Mouse (Mus musculus) myocyte (in vitro differentiated cells): ENCODE measurements around the gene Amz2. TPM values are rescaled to one million over a fixed set of nuclear protein-coding genes. Genes with fewer than 3 reads are reported as not detected.

ENCODE experiments used
- H3K27me3 ChIP-seq: one replicate; pipeline ENCODE4 v1.6.1; 2011; ENCODE audit not compliant: control insufficient read depth, insufficient read depth, insufficient read length
- H3K36me3 ChIP-seq: one replicate; pipeline ENCODE4 v1.6.1; 2011; ENCODE audit not compliant: control insufficient read depth, insufficient read depth
- H3K4me2 ChIP-seq: one replicate; pipeline ENCODE4 v1.6.1; 2011; ENCODE audit warnings: low read depth, control low read depth
- H3K4me3 ChIP-seq: one replicate; pipeline ENCODE4 v1.5.1; 2011; ENCODE audit warnings: mild to moderate bottlenecking, control low read depth, moderate library complexity
- H3K79me2 ChIP-seq: one replicate; pipeline ENCODE4 v1.6.1; 2011; ENCODE audit not compliant: control insufficient read depth, insufficient read depth
- H3ac ChIP-seq: one replicate; pipeline ENCODE4 v1.6.1; 2011; ENCODE audit not compliant: control insufficient read depth, insufficient read length
- CEBPB ChIP-seq: IDR thresholded peaks from 2 replicates; pipeline ENCODE4 v1.6.1; 2011; ENCODE audit warnings: mild to moderate bottlenecking, moderate library complexity; ENCODE audit not compliant: poor library complexity, insufficient read depth, severe bottlenecking
- E2F4 ChIP-seq: IDR thresholded peaks from one replicate; pipeline ENCODE4 v1.6.1; 2011; ENCODE audit warnings: mild to moderate bottlenecking, control low read depth, moderate library complexity; ENCODE audit not compliant: insufficient read depth
- MAX ChIP-seq: IDR thresholded peaks from one replicate; pipeline ENCODE4 v1.6.1; 2011; ENCODE audit warnings: low read depth, mild to moderate bottlenecking, control low read depth
- MYOD1 ChIP-seq, 3 experiments: IDR thresholded peaks; one replicate each; pipeline ENCODE4 v1.6.1; 2011; ENCODE audit warnings: control low read depth in 2 of 3, low read depth in 2 of 3, mild to moderate bottlenecking in 2 of 3, moderate library complexity in 1 of 3; ENCODE audit not compliant: insufficient read length in 2 of 3, control insufficient read depth in 1 of 3
- MYOG ChIP-seq, 3 experiments: IDR thresholded peaks; one replicate each; pipeline ENCODE4 v1.6.1; 2011; ENCODE audit warnings: control low read depth in 2 of 3, low read depth in 2 of 3, mild to moderate bottlenecking in 2 of 3; ENCODE audit not compliant: insufficient read length in 2 of 3, control insufficient read depth in 1 of 3, insufficient read depth in 1 of 3
- POLR2A ChIP-seq: IDR thresholded peaks from one replicate; pipeline ENCODE4 v1.6.1; 2011; ENCODE audit warnings: low read depth, mild to moderate bottlenecking, control low read depth, moderate library complexity; ENCODE audit not compliant: insufficient read length
- POLR2AphosphoS2 ChIP-seq: IDR thresholded peaks from one replicate; pipeline ENCODE4 v1.6.1; 2011; ENCODE audit warnings: low read depth, control low read depth; ENCODE audit not compliant: insufficient read length
- REST ChIP-seq: IDR thresholded peaks from one replicate; pipeline ENCODE4 v1.6.1; 2011; ENCODE audit warnings: mild to moderate bottlenecking, control low read depth, moderate library complexity; ENCODE audit not compliant: insufficient read depth, insufficient read length
- SRF ChIP-seq: IDR thresholded peaks from one replicate; pipeline ENCODE4 v1.6.1; 2011; ENCODE audit warnings: low read depth; ENCODE audit not compliant: control insufficient read depth, insufficient read length
- TCF12 ChIP-seq: IDR thresholded peaks from one replicate; pipeline ENCODE4 v1.6.1; 2011; ENCODE audit warnings: mild to moderate bottlenecking, control low read depth; ENCODE audit not compliant: poor library complexity, insufficient read depth, severe bottlenecking
- TCF3 ChIP-seq: IDR thresholded peaks from one replicate; pipeline ENCODE4 v1.6.1; 2011; ENCODE audit warnings: low read depth, control low read depth; ENCODE audit not compliant: insufficient read length
- USF1 ChIP-seq: IDR thresholded peaks from one replicate; pipeline ENCODE4 v1.6.1; 2011; ENCODE audit warnings: low read depth, mild to moderate bottlenecking, control low read depth, moderate library complexity
- polyA plus RNA-seq: library from polyadenylated mRNA; unstranded; fragments of >200 nt; fragmentation: generic; extraction: Trizol; gene quantifications from one replicate; pipeline ENCODE4 v1.2.1, GENCODE M21; 2012; ENCODE audit warnings: missing spikeins

Gene Amz2
- polyA plus RNA-seq, result 31.5 TPM

DNA sequence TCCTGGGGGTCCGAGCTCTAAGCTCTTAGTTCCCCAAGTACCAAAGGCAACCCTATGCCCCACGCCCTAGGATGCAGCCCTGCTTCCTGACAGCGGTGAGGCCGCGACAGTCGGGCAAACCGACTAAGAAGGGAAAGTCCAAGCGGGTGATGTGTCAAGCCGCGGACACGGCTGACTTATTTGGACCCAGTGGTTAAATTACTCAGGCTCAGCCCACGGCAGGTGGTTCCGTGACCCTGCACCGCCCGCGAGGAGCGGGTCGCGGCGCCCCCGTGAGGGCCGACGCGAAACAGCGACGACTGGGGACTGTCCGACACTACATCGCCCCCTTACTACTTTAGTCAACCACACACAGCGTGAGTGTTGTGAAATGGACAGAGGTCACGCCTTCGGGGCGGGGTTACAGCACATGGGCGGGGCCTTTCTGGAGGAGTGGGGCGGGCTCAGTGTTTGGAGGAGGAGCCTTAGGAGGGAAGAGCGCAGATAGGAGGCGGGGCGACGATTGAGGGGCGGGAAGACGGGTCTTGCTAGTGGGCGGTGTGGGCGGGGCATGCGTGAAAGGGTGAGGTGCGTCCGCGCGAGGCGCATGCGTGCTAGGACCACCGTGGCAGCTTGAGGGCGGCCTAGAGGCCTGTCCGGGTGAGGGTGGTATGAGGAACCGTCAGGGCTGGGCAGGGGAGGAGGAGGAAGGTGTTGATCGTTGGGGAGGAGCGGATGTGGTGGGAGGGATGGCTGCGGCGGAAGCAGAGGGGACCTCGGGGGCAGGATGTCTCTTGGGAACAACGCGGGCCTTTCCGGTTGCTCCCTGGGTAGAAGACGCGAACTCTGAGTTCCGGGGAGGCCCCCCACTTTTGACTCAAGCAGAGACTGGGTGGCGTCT lies at the start of gene Amz2:
Amz2 (plus strand) TSS at position 555 of the 880 bp plus-strand sequence.
- no peaks in the 10 kb centered on the region for H3K27me3 ChIP-seq
- H3ac ChIP-seq, result peak within 1 kb of the TSS; percentile 10
- TF ChIP-seq REST (no peak), MYOD1 (IDR thresholded peaks at IDR 0.05; ENCODE audit: control insufficient read depth in 1 of 3, insufficient read length in 2 of 3, low read depth in 2 of 3) (peak in 1 of 3 experiments; percentile 62), POLR2A (peak; percentile 82), MYOG (IDR thresholded peaks at IDR 0.05; ENCODE audit: control insufficient read depth in 1 of 3, insufficient read depth in 1 of 3, insufficient read length in 2 of 3, low read depth in 2 of 3) (peak in 1 of 3 experiments; percentile 60), USF1 (no peak), SRF (no peak), TCF12 (no peak), E2F4 (no peak), MAX (no peak), CEBPB (peak; percentile 81), TCF3 (no peak), POLR2AphosphoS2 (peak; percentile 81)
- H3K79me2 ChIP-seq, result peaks cover 6% of the 10 kb centered on the region
- H3K36me3 ChIP-seq, result peaks cover 10% of the 10 kb centered on the region
- H3K4me2 ChIP-seq, result peak within 1 kb of the TSS; percentile 87
- peak within 1 kb of the TSS; percentile 78 for H3K4me3 ChIP-seq

DNA sequence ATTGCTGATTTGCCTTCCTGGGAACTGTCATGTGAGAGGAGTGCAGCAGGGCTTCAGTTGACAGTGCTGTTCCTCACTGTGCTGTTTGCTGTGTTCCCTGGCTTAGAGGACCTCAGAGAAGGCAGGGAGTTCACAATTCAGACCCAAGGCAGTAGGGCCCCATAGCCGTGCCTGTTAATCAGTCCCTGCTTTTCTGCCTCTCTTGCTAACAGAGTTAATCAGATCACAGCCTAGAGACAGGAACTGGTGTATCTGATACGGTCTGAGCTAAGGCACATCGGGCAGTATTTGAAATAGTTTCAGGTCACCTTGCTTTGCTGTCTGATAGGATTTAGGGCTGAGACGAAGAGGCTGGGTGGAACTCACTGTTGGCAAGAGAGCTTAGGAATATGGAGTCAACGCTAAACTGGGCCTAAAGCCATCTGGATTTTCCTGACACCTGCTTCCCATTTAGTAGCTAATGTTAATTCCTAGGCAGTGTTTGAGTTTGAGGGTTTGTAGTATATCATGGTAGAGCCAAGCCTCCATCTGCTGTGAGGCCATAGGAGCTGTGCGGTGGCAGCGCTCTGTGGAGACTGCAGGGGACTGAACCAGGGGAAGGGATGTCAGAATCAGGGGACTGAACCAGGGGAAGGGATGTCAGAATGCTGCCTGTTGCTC lies 49.1 kb upstream of the Amz2 start:
- no peak overlapping the region for H3K4me2 ChIP-seq
- TF ChIP-seq POLR2AphosphoS2, result no peak
- no peak for TF ChIP-seq MYOD1 (IDR thresholded peaks at IDR 0.05; ENCODE audit: control insufficient read depth in 1 of 3, insufficient read length in 2 of 3, low read depth in 2 of 3)
- no peak for TF ChIP-seq MYOG (IDR thresholded peaks at IDR 0.05; ENCODE audit: control insufficient read depth in 1 of 3, insufficient read depth in 1 of 3, insufficient read length in 2 of 3, low read depth in 2 of 3)
- no peak for TF ChIP-seq TCF3
- no peak for TF ChIP-seq SRF
- no peak for TF ChIP-seq MAX
- TF ChIP-seq POLR2A, result no peak
- H3K27me3 ChIP-seq, result no peaks in the 10 kb centered on the region

DNA sequence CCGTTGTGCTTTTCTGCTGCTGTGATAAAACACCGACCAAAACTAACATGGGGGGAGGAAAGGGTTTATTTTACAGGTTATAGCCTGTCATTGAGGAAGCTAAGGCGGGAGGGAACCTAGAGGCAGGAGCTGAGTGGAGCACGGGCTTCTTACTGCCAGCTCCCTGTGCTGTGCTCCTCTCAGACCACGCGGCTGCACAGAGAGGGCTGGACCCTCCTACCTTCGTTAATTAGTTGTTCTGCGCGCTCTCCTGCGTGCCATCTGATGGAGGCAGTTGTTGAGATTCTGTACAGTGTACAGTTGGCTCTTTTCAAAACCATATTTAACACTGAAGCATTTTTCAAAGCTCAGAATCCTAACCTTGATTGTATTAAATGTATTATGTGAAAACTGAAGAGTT lies 48.3 kb upstream of the Amz2 start:
- Histone ChIP-seq H3ac (no peak overlapping the region), H3K36me3 (peaks cover 3% of the 10 kb centered on the region), H3K27me3 (no peaks in the 10 kb centered on the region), H3K4me3 (no peak overlapping the region), H3K79me2 (peaks cover 98% of the 10 kb centered on the region), H3K4me2 (no peak overlapping the region)
- TF ChIP-seq POLR2A, result no peak
- no peak for TF ChIP-seq MAX
- TF ChIP-seq MYOG (IDR thresholded peaks at IDR 0.05; ENCODE audit: control insufficient read depth in 1 of 3, insufficient read depth in 1 of 3, insufficient read length in 2 of 3, low read depth in 2 of 3), result no peak
- TF ChIP-seq TCF3, result no peak
- TF ChIP-seq MYOD1 (IDR thresholded peaks at IDR 0.05; ENCODE audit: control insufficient read depth in 1 of 3, insufficient read length in 2 of 3, low read depth in 2 of 3), result no peak
- no peak for TF ChIP-seq TCF12
- TF ChIP-seq CEBPB, result no peak
- no peak for TF ChIP-seq POLR2AphosphoS2
- no peak for TF ChIP-seq USF1
- TF ChIP-seq SRF, result no peak
- no peak for TF ChIP-seq REST
- TF ChIP-seq E2F4, result no peak

More for the DNA sequence above, 49.1 kb upstream of the Amz2 start:
- H3K36me3 ChIP-seq, result peaks cover 3% of the 10 kb centered on the region
- H3K79me2 ChIP-seq, result peaks cover 99% of the 10 kb centered on the region
- no peak overlapping the region for H3ac ChIP-seq
- H3K4me3 ChIP-seq, result no peak overlapping the region

DNA sequence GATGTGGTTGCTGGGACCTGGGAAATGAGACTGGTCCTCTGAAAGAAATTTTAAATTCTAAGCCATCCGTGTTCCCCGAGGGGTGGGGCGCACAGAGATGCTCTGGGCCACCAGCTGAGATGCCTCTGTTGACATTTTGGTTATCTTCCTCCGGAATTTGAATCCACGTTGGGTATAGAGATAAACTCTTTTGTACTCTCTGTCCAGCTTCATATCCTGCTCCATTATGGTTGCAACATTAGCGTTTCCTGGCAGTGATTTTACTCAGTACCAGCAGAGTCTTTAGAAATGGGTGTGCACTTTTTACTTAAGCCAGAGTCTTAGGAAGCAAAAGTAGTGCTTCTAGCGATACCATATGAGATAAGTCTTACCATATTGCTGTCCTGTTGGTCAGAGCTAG lies 47.7 kb upstream of the Amz2 start:
- Histone ChIP-seq H3K4me3 (no peak overlapping the region), H3K27me3 (no peaks in the 10 kb centered on the region), H3ac (no peak overlapping the region), H3K79me2 (peaks cover 98% of the 10 kb centered on the region), H3K36me3 (peaks cover 3% of the 10 kb centered on the region), H3K4me2 (no peak overlapping the region)
- TF ChIP-seq TCF3, result no peak
- no peak for TF ChIP-seq POLR2AphosphoS2
- no peak for TF ChIP-seq USF1
- TF ChIP-seq E2F4, result no peak
- TF ChIP-seq MYOG (IDR thresholded peaks at IDR 0.05; ENCODE audit: control insufficient read depth in 1 of 3, insufficient read depth in 1 of 3, insufficient read length in 2 of 3, low read depth in 2 of 3), result no peak
- TF ChIP-seq REST, result no peak
- TF ChIP-seq MAX, result no peak
- TF ChIP-seq POLR2A, result no peak
- TF ChIP-seq MYOD1 (IDR thresholded peaks at IDR 0.05; ENCODE audit: control insufficient read depth in 1 of 3, insufficient read length in 2 of 3, low read depth in 2 of 3), result no peak
- no peak for TF ChIP-seq TCF12
- TF ChIP-seq SRF, result no peak
- TF ChIP-seq CEBPB, result no peak
